Mouse (Mus musculus): ENCODE data around the gene Slc7a7. TPM values are rescaled to one million over a fixed set of nuclear protein-coding genes. Genes with fewer than 3 reads are reported as not detected.

Slc7a7 gene
- polyA plus RNA-seq, 1 experiment from 2014 or later, result 7.9 TPM

DNA sequence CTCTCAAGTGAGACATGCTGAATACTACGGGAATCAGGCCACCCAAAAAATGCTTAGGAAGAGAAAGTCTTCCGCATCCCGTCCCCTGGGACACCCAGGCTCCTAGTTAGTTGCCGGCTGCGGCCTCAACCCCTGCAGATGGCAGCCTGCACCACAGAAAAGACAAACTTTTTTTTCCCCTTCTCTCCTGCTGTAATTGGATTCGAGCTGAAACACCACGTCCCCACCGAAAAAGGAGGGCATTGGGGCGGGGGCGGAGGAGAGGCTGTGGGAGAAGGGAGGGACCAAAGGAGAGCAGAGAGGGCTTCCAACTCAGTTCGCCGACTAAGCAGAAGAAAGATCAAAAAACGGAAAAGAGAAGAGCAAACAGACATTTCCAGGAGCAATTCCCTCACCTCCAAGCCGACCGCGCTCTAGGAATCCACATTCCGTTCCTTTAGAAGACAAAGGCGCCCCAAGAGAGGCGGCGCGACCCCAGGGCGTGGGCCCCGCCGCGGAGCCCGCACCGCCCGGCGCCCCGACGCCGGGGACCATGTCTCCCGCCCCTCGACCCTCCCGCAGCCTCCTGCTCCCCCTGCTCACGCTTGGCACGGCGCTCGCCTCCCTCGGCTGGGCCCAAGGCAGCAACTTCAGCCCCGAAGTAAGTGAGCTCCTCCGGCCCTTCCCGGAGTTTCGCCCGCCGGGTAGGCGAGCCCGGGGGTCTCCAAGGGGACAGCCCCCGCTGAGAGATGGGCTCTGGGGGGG is 13.9 kb upstream of the Slc7a7 start, which contains the start of gene Mmp14:
Gene Mmp14, plus strand, starts transcription at position 279 of the 744 bp plus-strand sequence.
- Histone ChIP-seq H3K4me2 (peak within 1 kb of the TSS; percentile 65), H3K9ac (peak within 1 kb of the TSS; percentile 86), H3K27ac (replicated peaks) (peak within 1 kb of the TSS; percentile 88), H3K36me3 (peaks cover 11% of the 10 kb centered on the region; the same call in 1 of the 2 replicates), H3K9me3 (no peaks in the 10 kb centered on the region), H3K4me3 (peak within 1 kb of the TSS; percentile 56), H3K4me1 (replicated peaks) (peaks cover 72% of the 10 kb centered on the region), H3K27me3 (peaks cover 27% of the 10 kb centered on the region)
- under 1% methylated on average over 48 of the region's 49 CpGs for WGBS
- peak; percentile 33 for ATAC-seq (ENCODE audit: low read depth)

DNA sequence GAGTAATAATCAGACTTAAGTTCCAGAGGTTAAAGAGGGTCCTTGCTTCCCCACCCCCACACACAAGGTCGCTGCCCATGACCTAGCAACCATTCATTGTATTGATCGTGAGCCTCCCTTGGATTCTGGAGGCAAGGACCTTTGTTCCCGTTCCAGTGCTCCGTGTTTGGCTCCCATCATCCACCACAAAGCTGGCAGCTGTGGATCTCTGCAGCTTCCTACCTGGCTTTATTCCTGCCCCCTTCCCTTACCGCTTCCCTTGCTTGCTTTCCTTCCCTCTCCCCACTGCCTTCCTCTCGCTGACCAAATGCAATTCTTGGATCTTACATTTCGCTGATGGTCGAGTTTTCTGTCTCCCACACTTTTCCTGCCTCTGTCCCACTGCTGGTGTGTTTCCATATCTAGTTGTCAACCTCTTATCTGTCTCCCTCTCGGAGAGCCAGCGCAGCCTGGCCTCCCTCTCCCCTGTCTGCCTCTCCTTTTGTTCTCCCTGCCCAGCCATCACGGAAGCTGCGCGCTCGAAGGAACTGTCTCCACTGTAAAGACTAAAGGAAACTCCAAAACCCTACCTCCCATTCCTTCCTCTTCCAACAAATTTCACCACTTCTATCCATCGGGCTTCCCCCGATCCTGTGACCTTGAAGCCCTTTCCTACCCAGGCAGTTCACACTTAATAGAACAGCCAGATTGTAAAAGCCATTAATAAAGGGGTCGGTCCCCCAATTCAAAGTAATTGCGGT is 13.0 kb upstream of the Slc7a7 start:
- Histone ChIP-seq H3K36me3 (peaks cover 11% of the 10 kb centered on the region; the same call in 1 of the 2 replicates), H3K4me3 (peak overlapping the region; percentile 56), H3K27me3 (peaks cover 27% of the 10 kb centered on the region), H3K27ac (replicated peaks) (peak overlapping the region; percentile 88), H3K4me1 (replicated peaks) (peaks cover 79% of the 10 kb centered on the region), H3K9ac (peak overlapping the region; percentile 86), H3K4me2 (peak overlapping the region; percentile 65), H3K9me3 (no peaks in the 10 kb centered on the region)
- ATAC-seq (ENCODE audit: low read depth), result no peak
- WGBS, result 3% methylated on average over 18 of the region's 18 CpGs

DNA sequence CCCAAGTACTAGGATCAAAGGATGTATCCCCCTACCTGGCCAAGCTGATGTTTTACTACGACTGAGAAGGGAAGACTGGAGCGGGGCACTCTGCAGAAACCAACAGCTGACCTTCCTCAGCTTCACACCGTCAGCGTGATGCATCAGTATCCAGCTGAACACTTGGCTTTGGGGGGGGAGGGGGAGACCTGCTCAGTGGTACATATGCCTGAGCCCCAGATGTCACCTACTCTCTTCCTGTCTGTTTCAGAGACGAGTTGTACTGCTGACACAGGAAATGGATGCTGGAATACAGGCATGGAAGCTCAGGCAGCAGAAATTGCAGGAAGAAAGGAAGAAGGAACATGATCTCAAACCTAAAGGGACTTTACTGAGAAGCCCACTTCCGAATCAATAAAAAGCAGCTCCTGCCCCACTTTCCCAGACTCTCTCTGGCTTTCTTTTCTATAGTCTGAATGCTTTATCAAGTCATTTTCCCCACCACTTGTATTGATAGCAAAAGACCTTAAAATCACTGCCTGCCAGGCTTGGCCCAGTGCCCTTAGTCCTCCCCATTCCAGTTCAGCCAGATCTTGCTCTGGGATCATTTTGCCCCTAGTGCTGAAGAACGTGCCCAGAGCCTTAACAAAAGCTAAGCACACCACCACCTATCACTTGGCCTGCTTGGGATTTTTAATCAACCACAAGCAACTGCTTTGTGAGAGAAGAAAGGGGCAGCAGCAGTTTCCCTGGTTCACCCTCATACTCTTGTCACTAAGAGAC is 11.9 kb upstream of the Slc7a7 start:
- peaks cover 27% of the 10 kb centered on the region for H3K27me3 ChIP-seq
- 64% methylated on average over 7 of the region's 7 CpGs for WGBS
- ATAC-seq (ENCODE audit: low read depth), result no peak
- H3K27ac ChIP-seq (replicated peaks), result peak overlapping the region; percentile 88
- H3K9ac ChIP-seq, result no peak overlapping the region; the same call in 1 of the 2 replicates
- H3K36me3 ChIP-seq, result peaks cover 11% of the 10 kb centered on the region; the same call in 1 of the 2 replicates
- H3K4me3 ChIP-seq, result no peak overlapping the region; the same call in 1 of the 2 replicates
- no peaks in the 10 kb centered on the region for H3K9me3 ChIP-seq
- H3K4me1 ChIP-seq (replicated peaks), result peaks cover 80% of the 10 kb centered on the region
- peak overlapping the region; percentile 65 for H3K4me2 ChIP-seq

DNA sequence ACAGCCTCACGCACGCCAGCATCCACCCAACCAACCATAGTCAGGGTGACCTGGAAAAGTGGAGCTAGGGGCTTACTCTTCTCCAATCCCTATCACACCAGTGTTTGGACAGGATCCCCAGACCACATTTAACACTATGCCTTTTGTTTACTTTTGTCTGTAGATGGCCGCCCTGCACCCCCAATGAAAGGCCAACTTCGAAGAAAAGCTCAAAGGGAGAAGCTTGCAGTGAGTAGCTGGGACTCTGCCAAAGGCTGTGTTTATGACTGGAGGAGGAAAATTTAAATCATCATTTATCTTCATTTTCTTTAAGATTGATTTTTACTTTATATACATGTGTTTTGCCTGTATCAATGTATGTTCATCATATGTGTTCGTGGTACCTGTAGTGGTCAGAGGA is 10.8 kb upstream of the Slc7a7 start:
- Histone ChIP-seq H3K9ac (no peak overlapping the region), H3K27ac (replicated peaks) (no peak overlapping the region), H3K36me3 (peaks cover 11% of the 10 kb centered on the region; the same call in 1 of the 2 replicates), H3K9me3 (no peaks in the 10 kb centered on the region), H3K4me3 (no peak overlapping the region), H3K27me3 (peaks cover 22% of the 10 kb centered on the region), H3K4me2 (no peak overlapping the region), H3K4me1 (replicated peaks) (peaks cover 69% of the 10 kb centered on the region)
- ATAC-seq (ENCODE audit: low read depth), result no peak
- WGBS, result 90% methylated on average over 5 of the region's 5 CpGs

DNA sequence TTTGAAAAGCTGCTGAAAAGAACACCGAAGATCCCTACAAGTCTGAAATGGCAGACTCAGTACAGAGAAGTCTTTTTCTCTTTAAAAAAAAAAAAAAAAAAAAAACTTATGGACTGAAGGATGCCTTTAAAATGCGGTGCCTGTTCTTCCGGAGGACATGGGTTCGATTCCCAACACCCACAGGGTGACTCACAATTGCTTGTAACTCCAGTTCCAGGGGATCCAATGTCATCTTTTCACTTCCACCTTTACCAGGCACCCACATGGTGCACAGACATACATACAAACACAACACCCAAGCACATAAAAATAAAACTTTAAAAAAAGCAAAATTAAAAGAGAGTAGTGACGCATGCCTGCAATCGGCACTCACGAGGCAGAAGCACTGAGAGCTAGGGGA is 10.1 kb upstream of the Slc7a7 start:
- H3K4me1 ChIP-seq (replicated peaks), result peaks cover 62% of the 10 kb centered on the region
- H3K27ac ChIP-seq (replicated peaks), result no peak overlapping the region
- 94% methylated on average over 7 of the region's 7 CpGs for WGBS
- peaks cover 11% of the 10 kb centered on the region; the same call in 1 of the 2 replicates for H3K36me3 ChIP-seq
- H3K27me3 ChIP-seq, result peaks cover 15% of the 10 kb centered on the region
- H3K9ac ChIP-seq, result no peak overlapping the region
- H3K4me2 ChIP-seq, result peak overlapping the region; percentile 68
- H3K4me3 ChIP-seq, result peak overlapping the region; percentile 58
- no peak for ATAC-seq (ENCODE audit: low read depth)
- no peaks in the 10 kb centered on the region for H3K9me3 ChIP-seq

DNA sequence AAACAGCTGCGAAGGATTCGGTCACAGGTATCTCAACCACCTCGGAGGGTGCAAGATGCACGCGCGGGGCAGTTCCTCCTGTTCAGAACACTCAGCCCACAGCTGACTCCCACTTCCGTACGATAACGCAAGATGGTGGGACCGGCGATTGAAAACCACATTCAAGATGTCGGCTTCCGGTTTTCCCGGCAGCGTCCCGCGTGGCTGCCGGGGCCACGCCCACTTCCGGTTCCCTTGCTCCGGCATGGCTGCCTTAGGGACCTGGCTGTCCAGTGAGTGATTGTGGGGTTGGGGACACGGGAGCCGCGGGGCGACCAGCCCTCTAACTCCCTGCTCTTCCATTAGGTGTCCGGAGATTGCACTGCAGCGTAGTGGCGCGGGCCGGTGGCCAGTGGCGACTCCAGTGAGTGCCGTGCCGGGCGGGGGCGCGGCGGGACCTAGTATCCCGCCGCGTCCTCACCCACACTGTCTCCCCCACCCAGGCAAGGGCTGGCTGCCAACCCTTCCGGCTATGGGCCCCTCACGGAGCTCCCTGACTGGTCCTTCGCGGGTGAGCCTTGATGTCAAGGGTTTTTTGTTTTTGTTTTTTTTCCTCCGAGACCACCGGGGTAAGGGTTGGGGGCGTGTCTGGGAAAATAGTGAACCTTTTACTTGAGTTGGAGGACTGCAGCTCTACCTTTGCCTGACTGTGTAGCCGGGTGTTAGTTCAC is 9.3 kb upstream of the Slc7a7 start, which contains the start of gene Mrpl52:
Gene Mrpl52, plus strand, starts transcription at position 221 of the 710 bp plus-strand sequence.
- ATAC-seq (ENCODE audit: low read depth), result peak; percentile 83
- H3K4me1 ChIP-seq (replicated peaks), result peaks cover 53% of the 10 kb centered on the region
- H3K27ac ChIP-seq (replicated peaks), result peak within 1 kb of the TSS; percentile 93
- peaks cover 7% of the 10 kb centered on the region for H3K27me3 ChIP-seq
- no peaks in the 10 kb centered on the region for H3K9me3 ChIP-seq
- WGBS, result 0% methylated on average over 48 of the region's 48 CpGs
- H3K4me3 ChIP-seq, result peak within 1 kb of the TSS; percentile 58
- H3K36me3 ChIP-seq, result peaks cover 11% of the 10 kb centered on the region; the same call in 1 of the 2 replicates
- H3K9ac ChIP-seq, result peak within 1 kb of the TSS; percentile 79
- peak within 1 kb of the TSS; percentile 68 for H3K4me2 ChIP-seq

DNA sequence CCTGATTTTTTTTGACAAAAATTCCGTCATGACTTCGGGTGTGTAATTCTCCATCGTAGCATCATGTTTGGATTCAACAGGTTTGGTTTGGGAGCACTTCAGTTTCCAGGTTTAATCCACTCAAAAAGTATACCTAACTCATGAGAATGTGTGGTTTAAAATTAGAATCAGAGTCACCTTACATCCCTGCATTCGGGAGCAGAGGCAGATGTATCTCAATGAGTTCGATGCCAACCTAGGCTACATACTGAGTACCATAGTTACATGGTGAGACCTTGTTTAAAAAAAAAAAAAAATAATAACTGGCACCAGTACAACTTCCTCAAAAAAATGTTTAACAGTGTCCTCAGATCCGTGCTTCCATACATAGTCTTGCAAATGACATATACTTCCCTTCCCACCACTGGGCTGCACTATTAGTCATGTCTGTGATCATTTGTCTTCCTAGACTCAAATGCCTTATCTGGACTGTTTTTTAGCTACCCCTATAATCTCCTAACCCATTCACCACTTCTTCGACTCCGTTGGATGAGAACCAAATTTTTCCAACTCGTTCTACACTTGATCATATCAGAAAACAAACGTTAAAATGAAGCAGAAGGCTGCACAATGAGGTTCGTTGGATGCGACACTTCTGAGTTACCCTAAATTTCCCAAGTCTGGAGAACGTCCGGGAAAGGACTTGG is 8.6 kb upstream of the Slc7a7 start:
- H3K9me3 ChIP-seq, result no peaks in the 10 kb centered on the region
- H3K4me2 ChIP-seq, result peak overlapping the region; percentile 68
- peak overlapping the region; percentile 58 for H3K4me3 ChIP-seq
- peaks cover 11% of the 10 kb centered on the region; the same call in 1 of the 2 replicates for H3K36me3 ChIP-seq
- peaks cover 48% of the 10 kb centered on the region for H3K4me1 ChIP-seq (replicated peaks)
- ATAC-seq (ENCODE audit: low read depth), result peak; percentile 38
- WGBS, result 35% methylated on average over 14 of the region's 14 CpGs
- H3K27ac ChIP-seq (replicated peaks), result peak overlapping the region; percentile 93
- H3K9ac ChIP-seq, result peak overlapping the region; percentile 79
- peaks cover 3% of the 10 kb centered on the region for H3K27me3 ChIP-seq

DNA sequence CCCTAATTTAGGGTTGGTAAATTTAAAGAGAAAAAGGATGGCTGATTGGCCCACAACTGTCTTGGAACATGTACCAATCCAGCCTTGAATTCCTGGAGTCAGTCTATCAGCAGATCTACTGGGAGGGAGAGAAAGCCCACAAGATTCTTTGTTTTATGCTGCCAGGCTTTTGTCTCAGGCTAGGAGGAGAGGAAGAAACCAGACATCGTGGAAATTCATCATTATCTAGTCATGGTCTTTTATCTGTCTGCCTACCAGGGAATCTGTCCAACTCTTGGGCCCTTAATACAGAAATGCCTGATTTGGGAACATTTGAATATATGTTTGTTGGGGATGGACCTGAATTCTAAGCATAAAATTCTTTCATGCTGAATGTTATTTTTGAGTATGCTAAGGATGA is 8.0 kb upstream of the Slc7a7 start:
- no peak for ATAC-seq (ENCODE audit: low read depth)
- Histone ChIP-seq H3K27me3 (no peaks in the 10 kb centered on the region), H3K4me1 (replicated peaks) (peaks cover 42% of the 10 kb centered on the region), H3K9ac (no peak overlapping the region), H3K9me3 (no peaks in the 10 kb centered on the region), H3K36me3 (peaks cover 11% of the 10 kb centered on the region; the same call in 1 of the 2 replicates), H3K4me2 (peak overlapping the region; percentile 68), H3K4me3 (peak overlapping the region; percentile 58; the same call in 1 of the 2 replicates), H3K27ac (replicated peaks) (no peak overlapping the region)
- 81% methylated on average over 1 of the region's 1 CpGs for WGBS

DNA sequence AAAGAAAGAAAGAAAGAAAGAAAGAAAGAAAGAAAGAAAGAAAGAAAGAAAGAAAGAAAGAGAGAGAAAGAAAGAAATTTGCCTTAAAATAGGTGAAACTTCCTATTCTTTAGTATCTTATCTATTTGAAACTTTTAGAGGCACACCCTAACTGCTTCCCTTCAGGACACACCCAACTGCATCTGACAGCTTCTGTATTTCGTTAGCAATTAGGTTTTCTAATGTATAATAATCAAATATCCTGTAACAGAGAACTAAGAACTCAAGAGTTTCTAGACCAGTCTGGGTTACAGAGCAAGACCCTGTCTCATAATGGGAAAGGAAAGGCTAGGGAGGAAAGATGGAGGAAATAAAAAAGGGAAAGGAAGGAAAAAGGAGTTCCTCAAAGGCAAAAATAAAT is 7.1 kb upstream of the Slc7a7 start:
- H3K4me2 ChIP-seq, result no peak overlapping the region
- peaks cover 6% of the 10 kb centered on the region; the same call in 1 of the 2 replicates for H3K36me3 ChIP-seq
- no peaks in the 10 kb centered on the region for H3K27me3 ChIP-seq
- WGBS, result 89% methylated on average over 1 of the region's 1 CpGs
- no peaks in the 10 kb centered on the region for H3K9me3 ChIP-seq
- peaks cover 33% of the 10 kb centered on the region for H3K4me1 ChIP-seq (replicated peaks)
- H3K27ac ChIP-seq (replicated peaks), result no peak overlapping the region
- no peak overlapping the region for H3K4me3 ChIP-seq
- no peak overlapping the region for H3K9ac ChIP-seq
- no peak for ATAC-seq (ENCODE audit: low read depth)

DNA sequence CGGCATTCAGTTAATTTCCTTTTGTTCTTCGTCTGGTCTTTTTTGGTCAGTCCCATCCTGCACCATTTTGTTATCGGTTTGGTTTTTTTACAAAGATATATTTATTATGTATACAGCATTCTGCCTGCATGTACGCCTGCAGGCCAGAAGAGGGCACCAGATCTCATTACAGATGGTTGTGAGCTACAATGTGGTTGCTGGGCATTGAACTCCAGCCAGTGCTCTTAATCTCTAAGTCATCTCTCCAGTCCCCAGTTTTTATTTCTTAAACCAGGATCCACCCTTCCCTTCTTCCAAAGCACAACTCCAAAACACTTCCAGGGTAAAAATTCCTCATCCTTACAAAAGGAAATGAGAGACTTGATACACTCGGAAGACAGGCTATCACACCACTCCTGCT is 5.8 kb upstream of the Slc7a7 start:
- ATAC-seq (ENCODE audit: low read depth), result no peak
- Histone ChIP-seq H3K4me2 (no peak overlapping the region), H3K9ac (no peak overlapping the region), H3K36me3 (no peaks in the 10 kb centered on the region), H3K27ac (replicated peaks) (no peak overlapping the region), H3K4me3 (no peak overlapping the region), H3K4me1 (replicated peaks) (peaks cover 22% of the 10 kb centered on the region), H3K27me3 (no peaks in the 10 kb centered on the region; the same call in 1 of the 2 replicates), H3K9me3 (no peaks in the 10 kb centered on the region)
- 64% methylated on average over 5 of the region's 5 CpGs for WGBS

DNA sequence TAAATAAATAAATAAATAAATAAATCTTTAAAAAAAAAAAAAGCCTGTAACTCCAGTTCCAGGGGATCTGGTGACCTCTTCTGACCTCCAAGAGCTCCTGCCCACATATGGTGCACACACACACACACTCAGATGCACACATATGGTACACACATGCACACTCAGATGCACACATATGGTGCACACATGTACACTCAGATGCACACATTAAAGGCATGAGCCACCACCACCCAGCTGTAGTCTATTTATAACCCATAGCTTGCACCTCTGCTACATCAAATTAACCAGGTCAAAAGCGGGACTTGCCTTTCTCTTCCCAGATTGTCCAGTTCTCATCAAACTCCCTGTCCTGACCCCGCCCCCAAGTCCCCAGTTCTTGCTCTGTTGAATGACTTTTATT is 3.4 kb upstream of the Slc7a7 start:
- Histone ChIP-seq H3K9ac (no peak overlapping the region), H3K27ac (replicated peaks) (no peak overlapping the region), H3K27me3 (peaks cover 18% of the 10 kb centered on the region), H3K4me1 (replicated peaks) (peaks cover 12% of the 10 kb centered on the region), H3K9me3 (no peaks in the 10 kb centered on the region), H3K4me2 (no peak overlapping the region), H3K4me3 (no peak overlapping the region), H3K36me3 (no peaks in the 10 kb centered on the region)
- ATAC-seq (ENCODE audit: low read depth), result no peak
- 92% methylated on average over 2 of the region's 2 CpGs for WGBS

All from neural tube, embryonic 13.5 days (tissue).